Mouse (Mus musculus) liver, embryonic 16.5 days (tissue): ENCODE measurements around the gene Trmt61a. TPM values are rescaled to one million over a fixed set of nuclear protein-coding genes. Genes with fewer than 3 reads are reported as not detected.
"Not testable (repeated sequence)": the region's sequence is repeated elsewhere in the genome, so short reads cannot be mapped to it uniquely, and the experiment has no call there.

Source experiments
- ATAC-seq: fragments of 200-750 bp; cut with Nextera tagmentation; 2 replicates; pipeline ENCODE4 v1.8.0; 2017; ENCODE audit warnings: low read depth, mild to moderate bottlenecking, moderate number of reproducible peaks, moderate library complexity
- H3K27ac ChIP-seq: fragments of 300-500 bp; sonication (generic); 2 replicates; pipeline ENCODE4 v1.5.1; 2014; ENCODE audit warnings: mild to moderate bottlenecking, low read length
- H3K27me3 ChIP-seq: fragments of 300-500 bp; sonication (generic); 2 replicates; pipeline ENCODE4 v1.6.1; 2014; ENCODE audit warnings: low read depth, low read length, mixed read lengths; ENCODE audit not compliant: control insufficient read depth, insufficient read depth
- H3K36me3 ChIP-seq: fragments of 300-500 bp; sonication (generic); 2 replicates; pipeline ENCODE4 v1.6.1; 2014; ENCODE audit warnings: mild to moderate bottlenecking; ENCODE audit not compliant: control insufficient read depth, insufficient read depth
- H3K4me1 ChIP-seq: fragments of 300-500 bp; sonication (generic); 2 replicates; pipeline ENCODE4 v1.6.1; 2014; ENCODE audit warnings: low read depth, low read length, mixed read lengths; ENCODE audit not compliant: control insufficient read depth
- H3K4me2 ChIP-seq: fragments of 300-500 bp; sonication (generic); 2 replicates; pipeline ENCODE4 v1.6.1; 2014; ENCODE audit warnings: low read depth, low read length, mixed read lengths
- H3K4me3 ChIP-seq: fragments of 300-500 bp; sonication (generic); 2 replicates; pipeline ENCODE4 v1.5.1; 2014; ENCODE audit warnings: low read depth, mild to moderate bottlenecking, low read length
- H3K9ac ChIP-seq: fragments of 300-500 bp; sonication (generic); 2 replicates; pipeline ENCODE4 v1.6.1; 2014; ENCODE audit warnings: low read depth, low read length
- H3K9me3 ChIP-seq: fragments of 300-500 bp; sonication (generic); replicated peaks from 2 replicates; pipeline ENCODE4 v1.6.1; 2016; ENCODE audit warnings: low read length; ENCODE audit not compliant: control insufficient read depth
- WGBS: fragments of 180-500 bp; shearing (Covaris S2); extraction: QIAGEN DNeasy Blood & Tissue Kit; methylation state at CpG from one replicate; pipeline ENCODE4 v1.1.7; 2014; ENCODE audit not compliant: insufficient replicate concordance; 5-methylcytosine and 5-hydroxymethylcytosine counted together
- polyA plus RNA-seq: library from polyadenylated mRNA; unstranded; fragments of >200 nt; fragmentation: Nextera tagmentation; extraction: Ambion mirVana; gene quantifications from 2 replicates; pipeline ENCODE4 v1.2.1, GENCODE M21; 2015

The Trmt61a gene
- 3.7 and 4.6 TPM in 2 replicates for polyA plus RNA-seq

DNA sequence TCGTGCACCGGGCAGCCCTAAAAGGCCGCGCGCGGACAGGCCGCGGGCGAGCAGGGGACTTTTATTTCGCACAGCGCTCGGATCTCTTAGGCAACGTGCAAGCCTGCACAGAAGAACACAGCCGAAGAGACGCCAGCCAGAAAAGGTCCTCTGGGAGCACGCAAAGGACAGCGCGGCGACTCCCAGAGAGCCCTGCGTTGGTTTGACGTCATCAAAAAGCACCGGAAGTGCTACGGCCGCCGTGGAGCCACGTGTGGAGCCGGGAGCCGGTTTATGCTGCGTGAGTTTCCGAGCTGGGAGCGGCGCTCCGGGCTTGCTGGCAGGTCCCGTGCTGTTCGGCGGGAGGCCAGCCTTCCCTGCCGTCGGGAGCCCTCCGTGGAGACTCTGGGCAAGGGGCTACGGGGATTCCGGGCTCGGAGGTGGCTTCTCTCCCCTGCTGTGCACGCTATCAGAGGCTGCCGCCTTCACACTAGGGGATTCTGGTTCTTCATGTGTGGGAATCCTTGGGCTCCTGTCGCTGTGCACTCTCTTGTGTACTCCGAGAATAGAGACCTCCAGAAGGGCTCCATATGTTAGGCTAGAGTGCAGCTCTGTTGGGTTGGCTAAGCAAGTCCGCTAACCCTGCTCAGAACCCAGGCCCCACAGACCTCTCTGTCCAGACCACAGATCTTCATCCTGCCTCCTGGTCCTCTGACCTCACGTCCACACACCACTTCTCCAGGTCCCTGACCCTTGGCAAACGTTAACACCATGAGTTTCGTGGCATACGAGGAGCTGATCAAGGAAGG, at the start of gene Trmt61a:
Gene Trmt61a, plus strand, starts transcription at position 224 of the 788 bp plus-strand sequence.
- peak; percentile 89 for ATAC-seq
- Histone ChIP-seq H3K9ac (peak within 1 kb of the TSS; percentile 81), H3K27me3 (peaks cover 12% of the 10 kb centered on the region), H3K36me3 (no peaks in the 10 kb centered on the region; the same call in 1 of the 2 replicates), H3K4me2 (peak within 1 kb of the TSS; percentile 86), H3K4me1 (peaks cover 19% of the 10 kb centered on the region), H3K27ac (peak within 1 kb of the TSS; percentile 88), H3K9me3 (no peaks in the 10 kb centered on the region), H3K4me3 (peak within 1 kb of the TSS; percentile 87)
- WGBS, result under 1% methylated on average over 51 of the region's 51 CpGs

DNA sequence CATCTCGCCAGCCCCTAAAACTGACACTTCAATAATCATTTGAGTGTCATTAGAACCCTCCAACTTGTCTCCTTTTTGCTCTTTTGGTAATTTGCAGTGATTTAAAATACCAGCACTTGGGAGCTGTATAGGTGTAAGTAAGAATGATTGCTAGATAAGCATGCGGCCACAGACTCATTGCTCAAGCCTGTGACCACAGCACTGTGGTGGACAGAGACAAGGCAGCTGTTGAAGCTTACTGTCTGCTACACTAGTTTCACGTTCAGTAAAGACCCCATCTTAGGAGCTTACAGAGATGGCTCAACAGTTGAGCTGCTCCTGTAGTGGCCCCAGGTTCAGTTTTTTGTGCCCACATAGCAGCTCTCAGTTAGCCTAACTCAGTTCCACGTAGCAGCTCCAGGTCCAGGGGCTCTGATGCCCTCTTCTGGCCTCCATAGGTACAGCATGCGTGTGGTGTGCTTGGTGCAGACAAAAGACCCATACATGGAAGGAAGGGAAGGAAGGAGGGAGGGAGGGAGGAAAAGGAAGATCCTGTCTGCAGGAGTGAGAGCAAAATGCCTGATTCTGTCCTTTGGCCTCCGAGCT, 29.8 kb upstream of the Trmt61a start:
- peak; percentile 45; the same call in 1 of the 2 replicates for ATAC-seq
- Histone ChIP-seq H3K4me3 (no peak overlapping the region), H3K9me3 (no peaks in the 10 kb centered on the region), H3K4me1 (no peaks in the 10 kb centered on the region), H3K9ac (no peak overlapping the region), H3K27ac (no peak overlapping the region), H3K27me3 (no peaks in the 10 kb centered on the region), H3K36me3 (peaks cover 45% of the 10 kb centered on the region), H3K4me2 (no peak overlapping the region)
- WGBS, result 39% methylated on average over 6 of the region's 6 CpGs

DNA sequence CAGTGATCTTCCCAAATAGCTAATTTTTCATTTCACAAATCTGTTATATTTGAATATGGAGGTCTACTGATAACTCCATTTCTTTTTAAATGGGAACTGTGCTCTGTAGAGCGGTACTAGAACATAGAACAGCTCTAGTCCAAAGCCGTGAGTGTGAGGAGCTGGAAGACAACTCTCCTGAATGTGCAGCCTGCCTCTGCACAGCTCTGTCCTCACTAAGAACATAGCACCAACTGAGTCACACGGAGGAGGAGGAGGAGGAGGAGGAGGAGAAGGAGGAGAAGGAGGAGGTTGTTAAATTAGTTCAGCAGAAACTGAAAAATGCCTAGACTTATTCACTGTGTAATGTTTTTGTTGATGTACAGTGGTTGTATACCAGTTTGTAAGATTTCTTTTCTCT, 25.0 kb upstream of the Trmt61a start:
- Histone ChIP-seq H3K4me3 (no peak overlapping the region), H3K9ac (no peak overlapping the region), H3K27ac (no peak overlapping the region), H3K27me3 (no peaks in the 10 kb centered on the region), H3K4me1 (no peaks in the 10 kb centered on the region), H3K36me3 (peaks cover 38% of the 10 kb centered on the region), H3K4me2 (no peak overlapping the region), H3K9me3 (no peaks in the 10 kb centered on the region)
- no peak for ATAC-seq
- whole genome bisulfite sequencing, result 86% methylated on average over 3 of the region's 3 CpGs

DNA sequence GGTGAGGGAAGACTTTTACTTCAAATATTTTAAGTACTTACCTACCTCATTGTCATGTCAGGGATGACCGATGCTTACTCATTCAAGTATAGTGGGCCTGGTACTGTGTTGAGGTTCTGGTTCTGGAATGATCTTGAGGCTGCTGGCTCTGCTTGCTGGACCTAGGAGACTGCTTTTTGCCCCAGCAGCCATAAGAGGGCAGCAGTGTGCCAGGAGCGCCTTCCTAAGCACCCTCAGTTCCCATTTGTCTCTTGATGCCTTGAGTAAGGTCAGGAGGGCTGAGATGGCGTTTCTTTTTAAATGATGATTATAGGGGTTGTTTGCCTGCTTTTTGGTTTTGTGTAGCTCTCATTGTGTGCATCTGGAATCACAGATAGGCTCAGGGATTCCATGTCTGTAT, 24.5 kb upstream of the Trmt61a start:
- no peak overlapping the region for H3K4me3 ChIP-seq
- H3K27ac ChIP-seq, result no peak overlapping the region
- ATAC-seq, result no peak; the same call in 1 of the 2 replicates
- no peak overlapping the region for H3K4me2 ChIP-seq
- no peak overlapping the region for H3K9ac ChIP-seq
- no peaks in the 10 kb centered on the region for H3K9me3 ChIP-seq
- no peaks in the 10 kb centered on the region for H3K4me1 ChIP-seq
- WGBS, result 36% methylated on average over 3 of the region's 3 CpGs
- no peaks in the 10 kb centered on the region for H3K27me3 ChIP-seq
- peaks cover 35% of the 10 kb centered on the region for H3K36me3 ChIP-seq

DNA sequence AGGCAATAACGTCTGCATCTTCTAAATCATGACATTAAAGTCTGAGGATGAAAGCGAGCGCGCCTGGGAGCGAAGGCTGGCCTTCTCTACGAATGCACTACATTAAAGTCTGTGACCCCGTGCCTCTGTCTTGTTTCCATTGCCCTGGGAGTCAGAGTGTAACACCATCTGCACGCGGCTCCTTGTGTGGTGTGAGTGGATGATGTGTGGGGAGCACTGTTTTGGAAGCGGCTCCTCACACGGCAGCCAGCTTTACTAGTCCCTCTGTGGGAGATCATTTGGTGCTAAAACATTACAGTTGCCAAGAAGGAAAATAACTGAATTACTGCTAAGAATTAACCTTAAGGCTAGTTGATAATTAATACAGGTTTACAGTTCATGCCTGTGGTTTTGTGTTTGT, 22.2 kb upstream of the Trmt61a start:
- Histone ChIP-seq H3K36me3 (peaks cover 24% of the 10 kb centered on the region), H3K4me2 (no peak overlapping the region), H3K27ac (no peak overlapping the region), H3K9ac (no peak overlapping the region), H3K4me1 (no peaks in the 10 kb centered on the region), H3K4me3 (no peak overlapping the region), H3K27me3 (no peaks in the 10 kb centered on the region), H3K9me3 (no peaks in the 10 kb centered on the region)
- no peak for ATAC-seq
- WGBS, result 92% methylated on average over 11 of the region's 11 CpGs

DNA sequence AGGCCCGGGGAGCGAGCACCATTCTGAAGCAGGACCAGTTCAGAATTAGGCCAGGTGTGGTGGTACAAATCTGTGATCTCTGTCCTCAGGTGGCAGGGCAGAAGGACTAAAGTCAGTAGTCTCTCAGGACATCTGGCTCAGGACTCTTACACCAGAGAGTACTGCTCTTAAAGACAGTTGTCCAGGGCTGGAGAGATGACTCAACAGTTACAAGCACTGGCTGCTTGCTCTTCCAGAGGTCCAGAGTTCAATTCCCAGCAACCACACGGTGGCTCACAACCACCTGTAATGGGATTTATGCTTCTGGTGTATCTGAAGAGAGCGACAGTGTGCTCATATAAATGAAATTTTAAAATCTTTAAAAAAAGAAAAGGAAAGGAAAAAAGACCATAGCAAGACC, 18.6 kb upstream of the Trmt61a start:
- H3K4me1 ChIP-seq, result no peaks in the 10 kb centered on the region
- H3K27ac ChIP-seq, result no peak overlapping the region
- no peak overlapping the region for H3K9ac ChIP-seq
- no peaks in the 10 kb centered on the region for H3K27me3 ChIP-seq
- no peak overlapping the region for H3K4me3 ChIP-seq
- H3K36me3 ChIP-seq, result peaks cover 19% of the 10 kb centered on the region
- H3K9me3 ChIP-seq, result no peaks in the 10 kb centered on the region
- no peak overlapping the region for H3K4me2 ChIP-seq
- 83% methylated on average over 4 of the region's 4 CpGs for WGBS
- ATAC-seq, result no peak

DNA sequence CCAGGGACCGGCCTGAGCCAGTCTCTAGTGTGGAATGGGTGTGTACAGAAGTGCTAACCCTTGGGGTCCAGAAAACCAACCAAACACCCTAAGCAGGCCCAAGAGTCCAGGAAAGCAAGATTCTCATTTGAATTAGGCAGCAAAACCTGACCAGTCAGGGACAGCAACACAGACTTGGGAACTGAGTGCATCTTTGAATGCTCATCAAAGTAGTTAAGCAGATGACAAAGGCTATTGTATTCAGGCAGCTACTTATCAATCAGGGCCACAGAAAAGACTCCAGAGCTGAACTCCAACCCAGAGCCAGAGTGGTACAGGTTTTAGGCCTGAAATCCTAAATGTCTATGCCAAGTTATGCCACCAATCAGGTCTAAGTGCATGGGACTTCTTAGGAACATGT, 17.3 kb upstream of the Trmt61a start:
- H3K9me3 ChIP-seq, result no peaks in the 10 kb centered on the region
- peaks cover 7% of the 10 kb centered on the region for H3K36me3 ChIP-seq
- no peaks in the 10 kb centered on the region for H3K27me3 ChIP-seq
- no peak overlapping the region for H3K27ac ChIP-seq
- 94% methylated on average over 1 of the region's 1 CpGs for WGBS
- no peak overlapping the region for H3K4me2 ChIP-seq
- no peak for ATAC-seq
- H3K4me3 ChIP-seq, result no peak overlapping the region
- no peaks in the 10 kb centered on the region for H3K4me1 ChIP-seq
- no peak overlapping the region for H3K9ac ChIP-seq

DNA sequence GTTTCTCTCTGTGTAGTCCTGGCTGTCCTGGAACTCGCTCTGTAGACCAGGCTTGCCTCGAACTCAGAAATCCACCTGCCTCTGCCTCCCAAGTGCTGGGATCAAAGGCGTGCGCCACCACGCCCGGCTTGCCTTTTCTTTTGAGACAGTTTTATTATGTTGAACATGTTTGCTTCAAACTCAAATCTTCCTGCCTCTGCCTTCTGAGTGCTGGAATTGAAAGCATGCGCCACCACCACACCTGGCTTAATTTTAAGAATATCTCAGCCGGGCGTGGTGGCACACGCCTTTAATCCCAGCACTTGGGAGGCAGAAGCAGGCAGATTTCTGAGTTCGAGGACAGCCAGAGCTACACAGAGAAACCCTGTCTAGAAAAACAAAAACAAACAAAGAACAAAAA, 16.4 kb upstream of the Trmt61a start:
- H3K4me3 ChIP-seq, H3K4me1 ChIP-seq, H3K9ac ChIP-seq, H3K36me3 ChIP-seq, H3K9me3 ChIP-seq, H3K27ac ChIP-seq, H3K4me2 ChIP-seq, H3K27me3 ChIP-seq, ATAC-seq: not testable (repeated sequence)
- 88% methylated on average over 11 of the region's 11 CpGs for WGBS
